Mouse (Mus musculus) midbrain, embryonic 14.5 days (tissue): ENCODE measurements at regions not wholly inside any gene's neighbourhood (a gene's known extent, or its start where the extent isn't known, plus 50 kb on each side); places are given as distances from the start of the nearest gene placed in this dataset.

ENCODE experiments used
- ATAC-seq: fragments of 200-750 bp; cut with Nextera tagmentation; 2 replicates; pipeline ENCODE4 v1.8.0; 2017; ENCODE audit warnings: moderate number of reproducible peaks, moderate library complexity; ENCODE audit not compliant: low FRiP score, low TSS enrichment
- DNase-seq: peaks from one replicate; pipeline ENCODE4 v3.0.0-alpha.2; 2015
- H3K27ac ChIP-seq: fragments of 300-500 bp; sonication (generic); replicated peaks from 2 replicates; pipeline ENCODE4 v1.5.1; 2014; ENCODE audit warnings: mild to moderate bottlenecking, low read depth, low read length, moderate library complexity
- H3K27me3 ChIP-seq: fragments of 300-500 bp; sonication (generic); 2 replicates; pipeline ENCODE4 v1.6.1; 2014; ENCODE audit warnings: low read length, control low read depth, mixed read lengths; ENCODE audit not compliant: control insufficient read depth, insufficient read depth
- H3K36me3 ChIP-seq: fragments of 300-500 bp; sonication (generic); 2 replicates; pipeline ENCODE4 v1.6.1; 2014; ENCODE audit warnings: low read length, control low read depth; ENCODE audit not compliant: control insufficient read depth, insufficient read depth
- H3K4me1 ChIP-seq: fragments of 300-500 bp; sonication (generic); 2 replicates; pipeline ENCODE4 v1.6.1; 2014; ENCODE audit warnings: mild to moderate bottlenecking, antibody characterized with exemption, low read length, control low read depth; ENCODE audit not compliant: control insufficient read depth, insufficient read depth
- H3K4me2 ChIP-seq: fragments of 300-500 bp; sonication (generic); 2 replicates; pipeline ENCODE4 v1.6.1; 2014; ENCODE audit warnings: mild to moderate bottlenecking, low read length, moderate library complexity
- H3K4me3 ChIP-seq: fragments of 300-500 bp; sonication (generic); replicated peaks from 2 replicates; pipeline ENCODE4 v1.5.1; 2014; ENCODE audit warnings: low read depth, low read length
- H3K9ac ChIP-seq: fragments of 300-500 bp; sonication (generic); replicated peaks from 2 replicates; pipeline ENCODE4 v1.6.1; 2014; ENCODE audit warnings: mild to moderate bottlenecking, low read length, moderate library complexity
- H3K9me3 ChIP-seq: fragments of 300-500 bp; sonication (generic); 2 replicates; pipeline ENCODE4 v1.6.1; 2016; ENCODE audit warnings: low read length, control low read depth, mixed read lengths; ENCODE audit not compliant: control insufficient read depth
- WGBS: fragments of 180-500 bp; shearing (Covaris S2); extraction: QIAGEN DNeasy Blood & Tissue Kit; methylation state at CpG from one replicate; pipeline ENCODE4 v1.1.7; 2014; 5-methylcytosine and 5-hydroxymethylcytosine counted together

GRCm38 (mm10) chr5:99838236-99838775 lies 67.7 kb upstream of the Vamp9 start:
- Histone ChIP-seq H3K27me3 (no peaks in the 10 kb centered on the region), H3K27ac (no peak overlapping the region), H3K9ac (no peak overlapping the region), H3K9me3 (no peaks in the 10 kb centered on the region), H3K4me2 (no peak overlapping the region), H3K36me3 (no peaks in the 10 kb centered on the region), H3K4me1 (no peaks in the 10 kb centered on the region), H3K4me3 (no peak overlapping the region)
- 20% methylated on average over 6 of the region's 6 CpGs for WGBS
- no peak for ATAC-seq
- no peak for DNase-seq

- DNase-seq (no peak), ATAC-seq (no peak)
- H3K27me3 ChIP-seq = no peaks in the 10 kb centered on the region
- no peaks in the 10 kb centered on the region for H3K36me3 ChIP-seq
- H3K4me1 ChIP-seq = no peaks in the 10 kb centered on the region
- H3K27ac ChIP-seq = no peak overlapping the region
- no peak overlapping the region for H3K4me2 ChIP-seq
- WGBS = 95% methylated on average over 11 of the region's 11 CpGs
- H3K9ac ChIP-seq = no peak overlapping the region
- no peaks in the 10 kb centered on the region for H3K9me3 ChIP-seq
- H3K4me3 ChIP-seq = no peak overlapping the region
Measured at GRCm38 (mm10) chr5:99839661-99840060, 66.4 kb upstream of the Vamp9 start.

GRCm38 (mm10) chr5:99840884-99841283 lies 65.2 kb upstream of the Vamp9 start:
- Histone ChIP-seq H3K4me3 (no peak overlapping the region), H3K27ac (no peak overlapping the region), H3K36me3 (no peaks in the 10 kb centered on the region), H3K27me3 (no peaks in the 10 kb centered on the region), H3K9ac (no peak overlapping the region), H3K4me1 (peaks cover 6% of the 10 kb centered on the region; the same call in 1 of the 2 replicates), H3K9me3 (no peaks in the 10 kb centered on the region), H3K4me2 (no peak overlapping the region)
- 74% methylated on average over 9 of the region's 9 CpGs for WGBS
- DNase-seq = no peak
- ATAC-seq = no peak

- Histone ChIP-seq H3K27ac (peak overlapping the region; percentile 6), H3K4me3 (no peak overlapping the region), H3K27me3 (no peaks in the 10 kb centered on the region), H3K36me3 (no peaks in the 10 kb centered on the region), H3K4me1 (peaks cover 6% of the 10 kb centered on the region; the same call in 1 of the 2 replicates), H3K4me2 (no peak overlapping the region), H3K9ac (no peak overlapping the region), H3K9me3 (no peaks in the 10 kb centered on the region)
- ATAC-seq = peak; percentile 34; the same call in 1 of the 2 replicates
- DNase-seq = peak; percentile 54
- 46% methylated on average over 11 of the region's 11 CpGs for WGBS
Measured at GRCm38 (mm10) chr5:99845565-99846255, 60.3 kb upstream of the Vamp9 start.

- Histone ChIP-seq H3K4me2 (no peak overlapping the region), H3K27me3 (no peaks in the 10 kb centered on the region), H3K36me3 (no peaks in the 10 kb centered on the region), H3K4me1 (peaks cover 6% of the 10 kb centered on the region; the same call in 1 of the 2 replicates), H3K9ac (no peak overlapping the region), H3K4me3 (no peak overlapping the region), H3K27ac (no peak overlapping the region), H3K9me3 (no peaks in the 10 kb centered on the region)
- WGBS = 68% methylated on average over 17 of the region's 17 CpGs
- DNase-seq (peak; percentile 39), ATAC-seq (no peak)
Measured at GRCm38 (mm10) chr5:99848158-99848988, 57.7 kb upstream of the Vamp9 start.

GRCm38 (mm10) chr5:99849001-99849400 lies 57.1 kb upstream of the Vamp9 start:
- no peak overlapping the region for H3K4me2 ChIP-seq
- ATAC-seq = no peak
- 39% methylated on average over 9 of the region's 9 CpGs for WGBS
- H3K27me3 ChIP-seq = no peaks in the 10 kb centered on the region
- no peak overlapping the region for H3K9ac ChIP-seq
- H3K4me1 ChIP-seq = peaks cover 6% of the 10 kb centered on the region; the same call in 1 of the 2 replicates
- DNase-seq = peak; percentile 29
- no peak overlapping the region for H3K27ac ChIP-seq
- H3K36me3 ChIP-seq = no peaks in the 10 kb centered on the region
- H3K9me3 ChIP-seq = no peaks in the 10 kb centered on the region
- H3K4me3 ChIP-seq = no peak overlapping the region

GRCm38 (mm10) chr5:99852316-99852715 lies 53.7 kb upstream of the Vamp9 start:
- ATAC-seq (no peak), DNase-seq (no peak)
- no peak overlapping the region for H3K4me2 ChIP-seq
- H3K4me1 ChIP-seq = peaks cover 7% of the 10 kb centered on the region; the same call in 1 of the 2 replicates
- 48% methylated on average over 4 of the region's 4 CpGs for WGBS
- H3K4me3 ChIP-seq = no peak overlapping the region
- no peaks in the 10 kb centered on the region for H3K9me3 ChIP-seq
- no peaks in the 10 kb centered on the region for H3K36me3 ChIP-seq
- no peak overlapping the region for H3K27ac ChIP-seq
- H3K9ac ChIP-seq = no peak overlapping the region
- H3K27me3 ChIP-seq = no peaks in the 10 kb centered on the region
